In genomic region chr10:116773846-116774750, GRCm38 (mm10) we compare ENCODE assay signal across 10 mouse cellular contexts.
A peak's percentile ranks its signal among the peaks of the same experiment; 100 is the strongest.
DNase-seq lines count a peak whose midpoint lies in the region; ATAC-seq and TF ChIP-seq lines count a peak whose summit lies in the region.
"Had no signal": no experiment of that assay in that cellular context is flagged by ENCODE, and none has a peak within 500 bp of the region (broad histone marks: within the 10 kb centered on the region; RNA-seq: fewer than 3 reads in every experiment).

No protein-coding gene starts in this region.

- H3K4me3 ChIP-seq in heart, embryonic 12.5 days, result no peak overlapping the region
- H3K4me3 ChIP-seq in limb, embryonic 14.5 days (replicated peaks; ENCODE audit: low read length), result no peak overlapping the region
- H3K4me3 ChIP-seq: heart, embryonic 15.5 days had no signal

- peaks cover 6% of the 10 kb centered on the region for H3K27me3 ChIP-seq in heart, embryonic 12.5 days (replicated peaks)
- H3K27me3 ChIP-seq in limb, embryonic 14.5 days (ENCODE audit: control insufficient read depth, insufficient read depth, low read length), result no peaks in the 10 kb centered on the region
- H3K27me3 ChIP-seq: heart, embryonic 15.5 days had no signal

- H3K9ac ChIP-seq in heart, embryonic 12.5 days, result no peak overlapping the region
- H3K9ac ChIP-seq in limb, embryonic 14.5 days (ENCODE audit: low read depth, low read length, severe bottlenecking), result no peak overlapping the region
- H3K9ac ChIP-seq: heart, embryonic 15.5 days had no signal

- TF ChIP-seq POLR2A in limb, embryonic 14.5 days (IDR thresholded peaks at IDR 0.05; ENCODE audit: borderline replicate concordance, extremely low read depth, insufficient read depth, insufficient read length), result no peak

- WGBS in heart, embryonic 12.5 days, result 65% methylated on average over 15 of the region's 15 CpGs
- WGBS in limb, embryonic 14.5 days, result 53% methylated on average over 15 of the region's 15 CpGs

- H3K9me3 ChIP-seq in heart, embryonic 12.5 days (replicated peaks), result peaks cover 4% of the 10 kb centered on the region
- H3K9me3 ChIP-seq in limb, embryonic 14.5 days (ENCODE audit: control insufficient read depth, low read length), result no peaks in the 10 kb centered on the region
- H3K9me3 ChIP-seq: heart, embryonic 15.5 days had no signal

- no peak overlapping the region for H3K4me2 ChIP-seq in heart, embryonic 12.5 days
- H3K4me2 ChIP-seq in limb, embryonic 14.5 days (replicated peaks; ENCODE audit: low read depth, low read length, severe bottlenecking), result no peak overlapping the region
- H3K4me2 ChIP-seq: heart, embryonic 15.5 days; liver, embryonic 11.5 days had no signal

- H3K36me3 ChIP-seq in heart, embryonic 12.5 days, result no peaks in the 10 kb centered on the region
- H3K36me3 ChIP-seq in limb, embryonic 14.5 days (ENCODE audit: control insufficient read depth, insufficient read depth, low read length), result no peaks in the 10 kb centered on the region
- H3K36me3 ChIP-seq: heart, embryonic 15.5 days had no signal

- peaks cover 40% of the 10 kb centered on the region for H3K4me1 ChIP-seq in heart, embryonic 12.5 days (replicated peaks)
- peaks cover 7% of the 10 kb centered on the region for H3K4me1 ChIP-seq in limb, embryonic 14.5 days (ENCODE audit: control insufficient read depth, insufficient read depth, low read length)

- ATAC-seq in heart, embryonic 12.5 days (ENCODE audit: insufficient number of reproducible peaks, low FRiP score), result no peak
- ATAC-seq in limb, embryonic 14.5 days (ENCODE audit: low FRiP score, low read depth), result no peak

- peak; percentile 34 to 80 for DNase-seq in heart, adult 18-20 months
- DNase-seq in cerebellum, adult 11 months, result peak; percentile 54
- DNase-seq in cerebellum, postnatal 36 days, result peak; percentile 56 to 63
- DNase-seq in limb, embryonic 14.5 days (ENCODE audit: low spot score), result peak; percentile 52
- DNase-seq in thymus, postnatal 4 days, result no peak
- no peak for DNase-seq in frontal cortex, postnatal 14 days (ENCODE audit: low spot score in 2 of 2)
- no peak for DNase-seq in left cerebral cortex, adult 9 months (ENCODE audit: low spot score in 2 of 2)

- H3K27ac ChIP-seq in heart, embryonic 12.5 days (ENCODE audit: poor library complexity, severe bottlenecking), result no peak overlapping the region
- no peak overlapping the region for H3K27ac ChIP-seq in limb, embryonic 14.5 days (replicated peaks; ENCODE audit: low read depth, low read length)
- H3K27ac ChIP-seq: heart, embryonic 15.5 days had no signal

Comparison
In these comparisons a context has a peak if more than half of its experiments do, and no peak if none do; other contexts are left out.
1. DNase-seq: peak in heart, adult 18-20 months (2 of 2), cerebellum, adult 11 months (single experiment), cerebellum, postnatal 36 days (2 of 2) and limb, embryonic 14.5 days (single experiment); none in thymus, postnatal 4 days (single experiment), frontal cortex, postnatal 14 days (0 of 2) and left cerebral cortex, adult 9 months (0 of 2).